Mouse (Mus musculus) hindbrain, embryonic 10.5 days (tissue): ENCODE data around the gene Eef2. TPM values are rescaled to one million over a fixed set of nuclear protein-coding genes. Genes with fewer than 3 reads are reported as not detected.

ENCODE experiments used
- DNase-seq: peaks from one replicate; pipeline ENCODE4 v3.0.0-alpha.2; 2017; ENCODE audit warnings: low spot score
- H3K27ac ChIP-seq: fragments of 300-500 bp; sonication (generic); 2 replicates; pipeline ENCODE4 v1.5.1; 2016; ENCODE audit warnings: mild to moderate bottlenecking, moderate library complexity
- H3K27me3 ChIP-seq: fragments of 300-500 bp; sonication (generic); 2 replicates; pipeline ENCODE4 v1.6.1; 2016; ENCODE audit warnings: mild to moderate bottlenecking; ENCODE audit not compliant: poor library complexity, insufficient read depth, severe bottlenecking
- H3K36me3 ChIP-seq: fragments of 300-500 bp; sonication (generic); 2 replicates; pipeline ENCODE4 v1.6.1; 2016; ENCODE audit warnings: mild to moderate bottlenecking, moderate library complexity
- H3K4me1 ChIP-seq: fragments of 300-500 bp; sonication (generic); replicated peaks from 2 replicates; pipeline ENCODE4 v1.6.1; 2016; ENCODE audit warnings: mild to moderate bottlenecking
- H3K4me3 ChIP-seq: fragments of 300-500 bp; sonication (generic); 2 replicates; pipeline ENCODE4 v1.5.1; 2016; ENCODE audit warnings: mild to moderate bottlenecking, moderate library complexity
- H3K9me3 ChIP-seq: fragments of 300-500 bp; sonication (generic); 2 replicates; pipeline ENCODE4 v1.6.1; 2016; ENCODE audit warnings: mild to moderate bottlenecking, moderate library complexity
- WGBS: fragments of 180-500 bp; shearing (Covaris S2); methylation state at CpG from one replicate; pipeline ENCODE4 v1.1.7; 2016; 5-methylcytosine and 5-hydroxymethylcytosine counted together
- polyA plus RNA-seq: library from polyadenylated mRNA; unstranded; fragments of >200 nt; fragmentation: Nextera tagmentation; extraction: Ambion mirVana; gene quantifications from 2 replicates; pipeline ENCODE4 v1.2.1, GENCODE M21; 2016

The Eef2 gene
- polyA plus RNA-seq, 1 experiment from 2014 or later: 495 TPM

DNA sequence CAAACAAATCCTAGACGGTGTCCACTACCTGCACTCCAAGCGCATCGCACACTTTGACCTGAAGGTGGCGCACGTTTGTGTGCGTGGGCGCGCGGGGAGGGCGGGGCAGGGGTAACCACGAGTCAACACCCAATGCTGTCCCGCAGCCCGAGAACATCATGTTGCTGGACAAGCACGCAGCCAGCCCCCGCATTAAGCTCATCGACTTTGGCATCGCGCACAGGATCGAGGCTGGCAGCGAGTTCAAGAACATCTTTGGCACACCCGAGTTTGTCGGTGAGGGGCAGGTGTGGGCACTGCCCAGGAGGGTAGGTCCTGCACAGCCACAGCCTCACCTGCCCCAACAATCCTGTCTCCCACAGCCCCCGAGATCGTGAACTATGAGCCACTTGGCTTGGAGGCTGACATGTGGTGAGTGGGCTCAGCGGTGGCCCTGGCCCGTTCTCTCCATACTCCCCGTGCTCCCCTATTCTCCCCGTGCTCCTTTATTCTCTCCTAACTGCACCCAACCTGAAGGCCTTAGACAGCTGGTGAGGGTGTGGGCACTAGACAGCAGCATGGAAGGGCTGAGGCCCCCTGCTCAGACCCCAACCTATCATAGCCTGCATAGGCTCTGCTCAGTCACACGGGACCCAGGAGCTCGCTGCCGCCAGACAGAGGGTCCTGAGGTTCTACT, 13.9 kb downstream of the Eef2 start:
- peaks cover 25% of the 10 kb centered on the region for H3K27me3 ChIP-seq
- no peak overlapping the region for H3K27ac ChIP-seq
- DNase-seq: no peak
- H3K36me3 ChIP-seq: peaks cover 55% of the 10 kb centered on the region
- peaks cover 42% of the 10 kb centered on the region for H3K4me1 ChIP-seq
- WGBS: 72% methylated on average over 31 of the region's 31 CpGs
- no peaks in the 10 kb centered on the region for H3K9me3 ChIP-seq
- 0 out of 2 replicates have a peak overlapping the region, but pooled peaks have one; percentile 16 for H3K4me3 ChIP-seq

DNA sequence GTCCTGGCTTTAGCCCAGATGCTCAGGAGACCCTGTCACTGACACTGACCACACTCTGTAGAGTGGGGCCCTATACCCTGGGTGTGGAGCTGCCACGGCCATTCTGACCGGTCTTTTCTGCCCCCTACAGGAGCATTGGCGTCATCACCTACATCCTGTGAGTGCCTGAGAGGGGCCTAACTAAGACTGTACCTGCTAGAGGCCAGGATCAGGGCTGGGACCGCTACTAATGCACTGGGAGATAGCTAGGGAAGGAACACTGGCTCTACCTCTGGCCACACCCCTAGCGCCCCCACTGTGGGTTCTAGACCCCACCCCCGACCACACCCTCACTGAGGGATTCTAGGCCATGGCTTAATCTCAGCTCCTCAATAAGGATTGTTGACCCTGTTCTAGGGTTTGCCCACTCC, 14.5 kb downstream of the Eef2 start:
- H3K4me1 ChIP-seq: peaks cover 42% of the 10 kb centered on the region
- no peaks in the 10 kb centered on the region for H3K9me3 ChIP-seq
- H3K36me3 ChIP-seq: peaks cover 50% of the 10 kb centered on the region
- DNase-seq: no peak
- no peak overlapping the region for H3K27ac ChIP-seq
- 0 out of 2 replicates have a peak overlapping the region, but pooled peaks have one; percentile 16 for H3K4me3 ChIP-seq
- peaks cover 30% of the 10 kb centered on the region for H3K27me3 ChIP-seq
- WGBS: 74% methylated on average over 6 of the region's 6 CpGs

GRCm38 (mm10) chr10:81191342-81191982, 15.0 kb downstream of the Eef2 start:
- no peak for DNase-seq
- 91% methylated on average over 18 of the region's 18 CpGs for WGBS
- H3K36me3 ChIP-seq: peaks cover 48% of the 10 kb centered on the region
- peak overlapping the region; percentile 74; the same call in 1 of the 2 replicates for H3K4me3 ChIP-seq
- H3K27me3 ChIP-seq: peaks cover 36% of the 10 kb centered on the region
- no peak overlapping the region for H3K27ac ChIP-seq
- H3K9me3 ChIP-seq: no peaks in the 10 kb centered on the region
- peaks cover 42% of the 10 kb centered on the region for H3K4me1 ChIP-seq

GRCm38 (mm10) chr10:81192270-81192967, 16.0 kb downstream of the Eef2 start:
- H3K4me3 ChIP-seq: peak overlapping the region; percentile 74
- H3K27ac ChIP-seq: peak overlapping the region; percentile 93
- peak; percentile 79 for DNase-seq
- H3K36me3 ChIP-seq: peaks cover 38% of the 10 kb centered on the region
- H3K27me3 ChIP-seq: peaks cover 45% of the 10 kb centered on the region
- under 1% methylated on average over 93 of the region's 93 CpGs for WGBS
- H3K9me3 ChIP-seq: no peaks in the 10 kb centered on the region
- peaks cover 42% of the 10 kb centered on the region for H3K4me1 ChIP-seq

GRCm38 (mm10) chr10:81192968-81193501, 16.6 kb downstream of the Eef2 start:
- peaks cover 42% of the 10 kb centered on the region for H3K4me1 ChIP-seq
- H3K4me3 ChIP-seq: peak overlapping the region; percentile 74
- no peaks in the 10 kb centered on the region for H3K9me3 ChIP-seq
- H3K36me3 ChIP-seq: peaks cover 32% of the 10 kb centered on the region
- WGBS: 8% methylated on average over 19 of the region's 19 CpGs
- DNase-seq: no peak
- H3K27me3 ChIP-seq: peaks cover 48% of the 10 kb centered on the region
- peak overlapping the region; percentile 93 for H3K27ac ChIP-seq

DNA sequence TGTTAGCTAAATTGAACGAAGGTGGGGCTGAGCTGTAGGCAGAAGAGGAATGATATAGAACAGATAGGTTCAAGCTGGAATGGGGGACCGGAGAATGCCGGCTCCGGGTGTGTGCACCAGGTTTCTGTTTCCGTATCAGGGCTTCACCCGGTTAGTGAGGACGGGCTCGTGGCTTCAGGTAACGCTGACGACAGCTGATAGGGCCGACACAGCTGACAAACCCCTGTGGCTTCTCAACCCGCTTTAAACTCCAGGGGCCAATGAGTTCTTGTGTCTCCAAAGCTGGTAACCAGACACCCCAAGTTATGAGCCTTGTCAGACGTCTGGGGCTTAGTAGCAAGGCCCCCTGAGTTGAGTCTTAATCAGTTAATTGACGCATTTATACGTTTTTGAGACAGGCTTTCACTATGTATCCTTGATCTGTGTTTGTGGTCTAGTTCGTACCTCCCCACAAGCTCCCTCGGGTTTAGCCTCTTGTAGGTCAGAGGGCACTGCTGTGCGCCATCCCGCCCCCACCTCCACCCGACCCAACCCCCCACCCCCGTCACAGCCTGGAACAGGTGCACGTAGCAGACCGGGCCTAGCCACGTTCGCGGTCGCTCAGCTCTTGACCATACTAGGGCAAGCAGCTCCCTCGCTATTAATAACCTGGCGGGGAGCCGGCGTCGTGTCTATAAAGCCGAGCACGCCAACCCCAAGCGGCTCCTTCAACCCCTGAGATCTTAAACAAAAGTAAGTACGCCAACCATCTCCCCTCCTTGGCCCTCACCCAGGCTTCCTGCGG, 17.8 kb downstream of the Eef2 start:
- peaks cover 22% of the 10 kb centered on the region for H3K36me3 ChIP-seq
- WGBS: 15% methylated on average over 37 of the region's 37 CpGs
- H3K27ac ChIP-seq: no peak overlapping the region
- H3K4me1 ChIP-seq: peaks cover 42% of the 10 kb centered on the region
- no peaks in the 10 kb centered on the region for H3K9me3 ChIP-seq
- DNase-seq: no peak
- peaks cover 49% of the 10 kb centered on the region for H3K27me3 ChIP-seq
- H3K4me3 ChIP-seq: peak overlapping the region; percentile 20

DNA sequence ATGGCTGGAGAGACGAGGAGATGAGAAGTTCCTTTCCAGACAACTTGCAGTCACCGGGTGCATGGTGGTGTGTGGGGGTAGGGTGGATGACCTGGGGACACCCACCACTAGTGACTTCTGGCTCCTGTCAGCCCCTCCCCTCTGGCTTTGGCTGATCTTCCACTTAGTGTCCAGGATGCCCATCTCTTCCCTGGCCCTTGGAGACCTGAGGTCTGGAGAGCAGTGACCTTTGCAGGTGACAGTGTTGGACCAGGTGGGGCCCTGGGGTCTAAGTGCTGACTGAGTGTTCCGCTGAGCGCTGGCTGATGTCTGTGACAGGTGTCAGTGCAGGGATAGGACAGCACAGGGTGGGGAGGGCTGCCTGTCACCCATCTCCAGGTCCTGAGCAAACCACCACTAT, 18.9 kb downstream of the Eef2 start:
- Histone ChIP-seq H3K27me3 (peaks cover 60% of the 10 kb centered on the region), H3K36me3 (peaks cover 13% of the 10 kb centered on the region), H3K9me3 (no peaks in the 10 kb centered on the region), H3K27ac (no peak overlapping the region), H3K4me1 (peaks cover 39% of the 10 kb centered on the region), H3K4me3 (no peak overlapping the region)
- WGBS: 65% methylated on average over 4 of the region's 4 CpGs
- DNase-seq: no peak

DNA sequence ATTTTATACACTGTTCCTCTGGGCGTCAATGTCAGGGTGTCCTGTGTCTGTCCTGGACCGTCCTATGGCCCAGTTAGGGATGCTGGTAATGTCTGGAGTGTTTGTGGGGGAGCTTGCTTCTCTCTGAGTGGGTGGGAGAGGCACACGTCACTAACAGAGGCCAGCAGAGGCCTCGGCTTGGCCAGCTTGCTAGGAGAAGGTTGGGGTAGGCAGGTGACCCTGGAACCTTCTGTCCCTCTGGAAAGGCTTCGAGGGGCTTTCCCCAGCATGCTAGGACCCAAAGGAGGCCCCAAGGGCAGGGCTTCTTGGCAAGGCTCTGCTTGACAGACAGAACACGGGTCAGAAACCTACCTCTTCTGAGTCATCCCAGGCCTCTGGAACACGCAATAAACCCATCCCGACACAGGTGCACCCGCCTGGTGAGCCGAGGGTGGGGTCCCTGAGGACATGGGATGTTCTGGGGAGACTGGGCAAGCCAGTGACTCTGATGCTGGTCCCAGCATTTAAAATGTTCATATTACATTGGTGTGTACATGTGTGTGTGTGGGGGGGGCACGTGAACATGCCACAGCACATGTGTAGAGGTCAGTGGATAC, 20.1 kb downstream of the Eef2 start:
- Histone ChIP-seq H3K36me3 (peaks cover under 1% of the 10 kb centered on the region), H3K27me3 (peaks cover 63% of the 10 kb centered on the region), H3K4me1 (peaks cover 30% of the 10 kb centered on the region), H3K27ac (no peak overlapping the region), H3K9me3 (no peaks in the 10 kb centered on the region), H3K4me3 (no peak overlapping the region)
- 67% methylated on average over 11 of the region's 11 CpGs for WGBS
- DNase-seq: no peak

- no peak for DNase-seq
- Histone ChIP-seq H3K27ac (no peak overlapping the region), H3K36me3 (no peaks in the 10 kb centered on the region), H3K27me3 (peaks cover 63% of the 10 kb centered on the region), H3K9me3 (no peaks in the 10 kb centered on the region), H3K4me1 (peaks cover 28% of the 10 kb centered on the region), H3K4me3 (0 out of 2 replicates have a peak overlapping the region, but pooled peaks have one; percentile 6)
- 55% methylated on average over 6 of the region's 6 CpGs for WGBS
These were observed 20.9 kb downstream of the Eef2 start for GRCm38 (mm10) chr10:81197305-81197704.

DNA sequence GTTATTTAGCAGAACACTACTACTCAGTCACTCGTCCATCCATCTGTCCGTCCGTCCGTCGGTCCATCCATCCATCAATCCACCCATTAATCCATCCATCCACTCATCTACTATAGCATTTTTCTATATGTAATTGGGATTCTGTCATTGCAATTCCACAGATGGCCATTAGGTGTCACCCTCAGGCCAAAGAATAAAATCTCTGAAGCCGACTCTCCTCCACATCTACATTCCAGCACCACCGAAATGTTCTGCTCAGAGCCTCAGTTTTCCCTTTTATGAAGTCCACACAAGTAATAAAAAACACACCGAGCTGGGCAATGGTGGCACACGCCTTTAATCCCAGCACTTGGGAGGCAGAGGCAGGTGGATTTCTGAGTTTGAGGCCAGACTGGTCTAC, 21.8 kb downstream of the Eef2 start:
- Histone ChIP-seq H3K9me3 (no peaks in the 10 kb centered on the region), H3K4me1 (peaks cover 21% of the 10 kb centered on the region), H3K4me3 (no peak overlapping the region), H3K36me3 (no peaks in the 10 kb centered on the region), H3K27ac (no peak overlapping the region), H3K27me3 (peaks cover 59% of the 10 kb centered on the region)
- peak; percentile 65 for DNase-seq
- WGBS: 3% methylated on average over 9 of the region's 9 CpGs

DNA sequence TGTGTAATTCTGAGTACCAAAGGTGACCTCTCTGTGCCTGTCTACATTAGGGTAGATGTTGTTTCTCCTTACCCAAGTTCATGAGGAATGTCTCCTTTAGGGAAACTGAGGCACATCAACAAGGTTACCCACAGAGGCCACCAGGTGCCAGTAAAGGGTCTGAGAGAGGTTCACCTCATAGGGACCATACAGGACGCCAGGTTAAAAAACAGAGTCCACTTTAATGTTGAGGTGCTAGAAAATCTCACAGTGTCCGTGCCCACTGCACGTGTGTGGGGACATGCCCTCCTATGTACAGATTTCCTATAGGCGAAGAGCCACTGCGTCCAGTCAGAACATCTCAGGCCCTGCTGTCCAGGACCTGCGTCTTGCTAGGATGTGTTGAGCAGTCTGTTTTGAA, 22.6 kb downstream of the Eef2 start:
- Histone ChIP-seq H3K27me3 (peaks cover 52% of the 10 kb centered on the region), H3K4me3 (no peak overlapping the region), H3K9me3 (no peaks in the 10 kb centered on the region), H3K27ac (no peak overlapping the region), H3K4me1 (peaks cover 19% of the 10 kb centered on the region), H3K36me3 (no peaks in the 10 kb centered on the region)
- 89% methylated on average over 6 of the region's 6 CpGs for WGBS
- no peak for DNase-seq

- WGBS: 88% methylated on average over 13 of the region's 13 CpGs
- Histone ChIP-seq H3K4me1 (0 out of 2 replicates have a peak, but pooled peaks cover 11% of the 10 kb centered on the region), H3K9me3 (no peaks in the 10 kb centered on the region), H3K4me3 (no peak overlapping the region), H3K27me3 (peaks cover 40% of the 10 kb centered on the region), H3K27ac (no peak overlapping the region), H3K36me3 (no peaks in the 10 kb centered on the region)
- no peak for DNase-seq
These were observed 23.7 kb downstream of the Eef2 start for GRCm38 (mm10) chr10:81200141-81200540.
